Mouse (Mus musculus) lung, postnatal 0 days (tissue): ENCODE data around the gene Bcr. TPM values are rescaled to one million over a fixed set of nuclear protein-coding genes. Genes with fewer than 3 reads are reported as not detected.
A peak's percentile ranks its signal among the peaks of the same experiment; 100 is the strongest.

Experiments
- ATAC-seq: fragments of 200-750 bp; cut with Nextera tagmentation; 2 replicates; pipeline ENCODE4 v1.8.0; 2017; ENCODE audit warnings: moderate library complexity
- DNase-seq: peaks from one replicate; pipeline ENCODE4 v3.0.0-alpha.2; 2016; ENCODE audit warnings: low spot score
- H3K27ac ChIP-seq: fragments of 300-500 bp; sonication (generic); 2 replicates; pipeline ENCODE4 v1.5.1; 2014; ENCODE audit warnings: antibody characterized with exemption, mild to moderate bottlenecking, low read length, mixed read lengths
- H3K27me3 ChIP-seq: fragments of 300-500 bp; sonication (generic); replicated peaks from 2 replicates; pipeline ENCODE4 v1.6.1; 2014; ENCODE audit warnings: low read length, mixed read lengths; ENCODE audit not compliant: insufficient read depth
- H3K36me3 ChIP-seq: fragments of 300-500 bp; sonication (generic); 2 replicates; pipeline ENCODE4 v1.6.1; 2014; ENCODE audit warnings: low read length, mixed read lengths; ENCODE audit not compliant: insufficient read depth
- H3K4me1 ChIP-seq: fragments of 300-500 bp; sonication (generic); 2 replicates; pipeline ENCODE4 v1.6.1; 2014; ENCODE audit warnings: antibody characterized with exemption, low read depth, low read length, mixed read lengths; ENCODE audit not compliant: insufficient read depth
- H3K4me2 ChIP-seq: fragments of 300-500 bp; sonication (generic); replicated peaks from 2 replicates; pipeline ENCODE4 v1.6.1; 2014; ENCODE audit warnings: low read depth, mild to moderate bottlenecking, low read length, moderate library complexity, mixed read lengths
- H3K4me3 ChIP-seq: fragments of 300-500 bp; sonication (generic); 2 replicates; pipeline ENCODE4 v1.5.1; 2014; ENCODE audit warnings: low read depth, low read length
- H3K9ac ChIP-seq: fragments of 300-500 bp; sonication (generic); replicated peaks from 2 replicates; pipeline ENCODE4 v1.6.1; 2014; ENCODE audit warnings: low read depth, mild to moderate bottlenecking
- H3K9me3 ChIP-seq: fragments of 300-500 bp; sonication (generic); 2 replicates; pipeline ENCODE4 v1.6.1; 2016; ENCODE audit warnings: low read length, mixed read lengths
- CTCF ChIP-seq: IDR thresholded peaks from 2 replicates; pipeline ENCODE4 v1.5.1; 2016; ENCODE audit warnings: antibody characterized with exemption, mild to moderate bottlenecking
- EP300 ChIP-seq: IDR thresholded peaks from 2 replicates; pipeline ENCODE4 v1.6.1; 2016; ENCODE audit warnings: antibody characterized with exemption, mild to moderate bottlenecking, control low read depth
- WGBS: fragments of 180-500 bp; shearing (Covaris S2); extraction: QIAGEN DNeasy Blood & Tissue Kit; methylation state at CpG from one replicate; pipeline ENCODE4 v1.1.7; 2014; 5-methylcytosine and 5-hydroxymethylcytosine counted together
- polyA plus RNA-seq: library from polyadenylated mRNA; unstranded; fragments of >200 nt; fragmentation: Nextera tagmentation; extraction: Ambion mirVana; gene quantifications from 2 replicates; pipeline ENCODE4 v1.2.1, GENCODE M21; 2015

The Bcr gene
- polyA plus RNA-seq, 1 experiment from 2014 or later: 20.2 TPM

DNA sequence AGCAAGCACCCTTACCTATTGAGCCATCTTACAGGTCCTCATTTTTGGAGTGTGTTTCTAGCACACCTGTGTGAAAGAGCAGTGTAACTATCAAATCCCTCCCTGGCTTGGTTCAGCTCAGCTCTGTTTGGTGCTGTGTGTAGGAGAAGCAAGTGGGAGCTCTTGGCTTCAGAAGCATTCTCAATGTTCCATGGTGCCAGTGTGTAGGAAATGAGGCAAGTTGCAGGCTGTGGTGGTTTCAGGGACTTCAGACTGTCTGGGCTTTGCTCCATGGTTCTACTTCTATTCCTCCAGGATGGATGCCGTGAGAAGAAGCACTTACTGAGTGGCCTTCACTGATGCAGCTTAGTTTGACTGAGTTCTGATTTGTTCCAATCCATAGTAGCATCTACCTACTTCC is 137.4 kb downstream of the Bcr start:
- no peaks in the 10 kb centered on the region for H3K36me3 ChIP-seq
- H3K4me3 ChIP-seq: no peak overlapping the region
- TF ChIP-seq CTCF (no peak), EP300 (no peak)
- H3K4me2 ChIP-seq: no peak overlapping the region
- H3K9ac ChIP-seq: no peak overlapping the region
- H3K9me3 ChIP-seq: no peaks in the 10 kb centered on the region
- no peaks in the 10 kb centered on the region for H3K27me3 ChIP-seq
- no peak for DNase-seq
- H3K4me1 ChIP-seq: no peaks in the 10 kb centered on the region
- no peak overlapping the region for H3K27ac ChIP-seq
- ATAC-seq: no peak
- 86% methylated on average over 1 of the region's 1 CpGs for WGBS

DNA sequence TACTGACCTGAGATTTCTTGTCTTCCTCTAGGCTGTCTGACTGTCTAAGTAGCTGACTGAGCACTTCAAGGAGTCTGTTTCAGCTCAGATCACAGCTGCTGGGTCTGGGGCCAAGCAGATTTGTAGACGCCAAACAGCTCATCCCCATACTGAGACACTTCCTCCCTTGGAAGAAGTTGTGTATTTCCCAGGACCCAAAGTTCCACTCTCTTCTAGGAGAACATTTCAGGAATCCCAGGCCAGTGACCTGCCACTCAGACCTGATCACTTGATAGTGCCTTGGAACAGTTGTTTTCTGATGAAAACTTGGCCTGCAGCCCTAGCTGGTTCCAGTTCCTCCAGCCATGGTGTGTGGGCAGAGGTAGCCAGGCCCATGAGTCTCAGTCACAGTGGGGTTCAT is 140.3 kb downstream of the Bcr start:
- Histone ChIP-seq H3K27me3 (no peaks in the 10 kb centered on the region), H3K4me2 (no peak overlapping the region), H3K27ac (peak overlapping the region; percentile 72), H3K4me3 (no peak overlapping the region), H3K9ac (no peak overlapping the region), H3K36me3 (no peaks in the 10 kb centered on the region), H3K9me3 (no peaks in the 10 kb centered on the region), H3K4me1 (no peaks in the 10 kb centered on the region)
- peak; percentile 92 for DNase-seq
- TF ChIP-seq EP300 (peak; percentile 98), CTCF (no peak)
- ATAC-seq: peak; percentile 96
- WGBS: 67% methylated on average over 1 of the region's 1 CpGs

DNA sequence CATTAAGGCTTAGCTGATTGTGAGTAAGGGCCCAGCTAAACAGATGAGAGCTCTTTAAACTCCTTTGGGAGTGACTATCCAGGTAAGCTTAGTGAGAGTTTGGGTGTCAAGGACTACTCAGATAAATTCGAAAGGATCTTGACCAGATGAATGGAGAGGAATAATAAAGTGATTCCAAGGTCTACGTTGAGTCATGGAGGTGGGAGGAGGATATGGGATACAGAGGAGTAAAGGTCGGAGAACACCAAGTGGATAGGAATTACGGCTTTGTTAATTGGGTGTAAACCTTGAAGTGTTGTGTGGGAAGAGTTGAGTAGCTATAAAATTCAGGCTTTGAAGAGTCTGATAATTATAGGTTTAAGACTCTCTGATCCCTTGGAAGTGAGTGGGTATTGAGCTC is 145.8 kb downstream of the Bcr start:
- H3K27ac ChIP-seq: no peak overlapping the region
- DNase-seq (no peak), ATAC-seq (no peak)
- no peaks in the 10 kb centered on the region for H3K9me3 ChIP-seq
- no peak overlapping the region for H3K4me2 ChIP-seq
- no peak overlapping the region for H3K9ac ChIP-seq
- no peaks in the 10 kb centered on the region for H3K4me1 ChIP-seq
- 80% methylated on average over 4 of the region's 4 CpGs for WGBS
- no peaks in the 10 kb centered on the region for H3K27me3 ChIP-seq
- H3K36me3 ChIP-seq: no peaks in the 10 kb centered on the region
- H3K4me3 ChIP-seq: no peak overlapping the region
- TF ChIP-seq EP300: no peak
- TF ChIP-seq CTCF: no peak

DNA sequence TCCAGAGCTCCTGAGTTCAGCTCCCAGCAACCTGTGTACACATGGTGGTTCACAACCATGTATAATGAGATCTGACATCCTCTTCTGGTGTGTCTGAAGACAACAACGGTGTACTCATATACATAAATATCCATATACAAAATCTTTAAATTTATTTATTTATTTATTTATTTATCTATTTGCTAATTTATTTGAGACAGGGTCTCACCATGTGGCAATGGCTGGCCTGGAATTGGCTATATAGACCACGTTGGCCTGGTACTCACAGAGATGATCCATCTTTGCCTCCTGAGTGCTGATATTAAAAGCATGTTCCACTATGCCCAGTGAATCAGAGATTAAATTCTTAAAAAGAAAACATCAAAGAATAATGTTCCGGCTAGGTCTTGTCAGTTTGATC is 150.4 kb downstream of the Bcr start:
- Histone ChIP-seq H3K36me3 (no peaks in the 10 kb centered on the region), H3K27me3 (no peaks in the 10 kb centered on the region), H3K27ac (peak overlapping the region; percentile 57; the same call in 1 of the 2 replicates), H3K9ac (no peak overlapping the region), H3K4me1 (no peaks in the 10 kb centered on the region), H3K9me3 (no peaks in the 10 kb centered on the region), H3K4me2 (no peak overlapping the region), H3K4me3 (no peak overlapping the region)
- WGBS: 93% methylated on average over 3 of the region's 3 CpGs
- no peak for DNase-seq
- no peak for ATAC-seq
- TF ChIP-seq CTCF (no peak), EP300 (no peak)

DNA sequence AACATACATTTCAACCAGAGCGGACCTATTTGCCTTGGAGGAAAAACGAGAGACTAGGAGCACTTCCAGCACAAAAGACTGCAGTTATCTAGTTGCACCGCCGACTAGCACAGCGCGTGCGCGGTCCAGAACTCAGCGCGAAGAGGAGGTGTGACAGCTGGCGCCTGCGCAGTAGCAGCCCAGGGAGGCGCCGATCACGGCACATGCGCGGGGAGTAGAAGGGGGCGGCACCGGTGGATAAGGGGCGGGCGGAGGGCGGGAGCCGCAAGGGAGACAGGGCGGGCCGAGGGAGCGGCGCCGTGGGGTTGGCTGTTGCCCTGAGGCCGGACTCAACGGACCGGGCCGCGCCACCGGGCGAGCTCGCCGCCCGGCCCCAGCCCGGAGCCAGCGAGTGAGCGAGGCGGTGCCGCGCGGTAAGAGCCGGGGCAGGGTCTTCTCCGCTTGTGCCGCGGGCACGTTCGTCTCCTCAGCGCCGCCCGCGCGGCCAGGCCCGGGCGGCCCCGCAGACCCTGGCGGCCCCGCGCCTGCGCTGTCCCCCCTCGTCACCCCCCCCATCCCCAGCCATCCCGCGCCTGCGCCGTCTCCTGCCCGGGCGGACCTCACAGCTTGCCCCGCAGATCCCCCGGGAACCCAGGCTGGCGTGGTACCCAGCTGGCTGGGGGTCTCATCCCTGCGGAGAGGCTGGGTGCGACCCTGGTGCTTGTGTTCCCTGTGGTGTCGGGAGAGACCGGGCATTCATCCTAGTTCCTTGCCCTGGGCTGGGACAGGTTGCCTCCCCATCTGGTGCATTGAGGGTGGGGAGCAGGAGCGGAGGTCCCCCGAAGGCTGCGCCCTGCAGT is 151.6 kb downstream of the Bcr start, which contains the start of gene Specc1l:
Specc1l (plus strand) TSS at position 267 of the 839 bp plus-strand sequence.
- Histone ChIP-seq H3K27me3 (no peaks in the 10 kb centered on the region), H3K9me3 (no peaks in the 10 kb centered on the region), H3K4me1 (no peaks in the 10 kb centered on the region), H3K4me2 (peak within 1 kb of the TSS; percentile 79), H3K36me3 (no peaks in the 10 kb centered on the region), H3K9ac (peak within 1 kb of the TSS; percentile 92), H3K27ac (peak within 1 kb of the TSS; percentile 98), H3K4me3 (peak within 1 kb of the TSS; percentile 78)
- ATAC-seq (peak; percentile 99), DNase-seq (peak; percentile 99)
- TF ChIP-seq EP300 (no peak), CTCF (no peak)
- under 1% methylated on average over 43 of the region's 80 CpGs for WGBS

DNA sequence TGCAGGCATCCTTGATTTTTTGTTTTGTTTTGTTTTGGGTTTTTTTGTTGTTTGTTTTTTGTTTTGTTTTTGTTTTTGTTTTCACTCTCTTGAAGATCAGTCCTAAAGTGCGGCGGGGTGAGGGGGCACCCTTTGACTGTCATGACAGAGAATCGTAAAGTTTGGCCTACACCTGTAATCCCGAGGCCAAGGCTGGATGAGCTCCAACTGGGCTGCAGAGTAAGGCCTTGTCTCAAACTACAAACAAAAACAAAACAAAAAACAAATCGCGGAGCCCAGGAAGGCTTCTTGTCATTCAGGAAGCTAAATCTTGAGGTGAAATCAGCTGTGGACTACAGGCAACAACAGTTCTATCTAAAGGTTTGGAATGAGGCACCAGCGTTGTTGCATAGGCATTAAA is 152.6 kb downstream of the Bcr start:
- WGBS: 33% methylated on average over 7 of the region's 7 CpGs
- TF ChIP-seq CTCF (no peak), EP300 (no peak)

More for the DNA sequence above, 152.6 kb downstream of the Bcr start:
- peak overlapping the region; percentile 92 for H3K9ac ChIP-seq
- no peaks in the 10 kb centered on the region for H3K4me1 ChIP-seq
- peak overlapping the region; percentile 79 for H3K4me2 ChIP-seq
- H3K36me3 ChIP-seq: no peaks in the 10 kb centered on the region
- no peaks in the 10 kb centered on the region for H3K9me3 ChIP-seq
- H3K27ac ChIP-seq: peak overlapping the region; percentile 98; the same call in 1 of the 2 replicates
- H3K4me3 ChIP-seq: peak overlapping the region; percentile 78
- no peaks in the 10 kb centered on the region for H3K27me3 ChIP-seq
- DNase-seq (no peak), ATAC-seq (no peak)
